Mouse (Mus musculus) embryonic fibroblast, embryonic 13.5 days (primary cell): ENCODE data around the gene Gm17482. TPM values are rescaled to one million over a fixed set of nuclear protein-coding genes. Genes with fewer than 3 reads are reported as not detected.

ENCODE experiments used
- H3K27ac ChIP-seq: 2 replicates; pipeline ENCODE4 v1.5.1; 2012; ENCODE audit warnings: low read length, control low read depth, inconsistent platforms; ENCODE audit not compliant: insufficient read depth
- H3K4me1 ChIP-seq: 2 replicates; pipeline ENCODE4 v1.6.1; 2011; ENCODE audit warnings: low read length; ENCODE audit not compliant: control insufficient read depth, insufficient read depth
- H3K4me3 ChIP-seq: 2 replicates; pipeline ENCODE4 v1.5.1; 2011; ENCODE audit warnings: mild to moderate bottlenecking, control low read depth, low read length; ENCODE audit not compliant: insufficient read depth
- CTCF ChIP-seq: IDR thresholded peaks from 2 replicates; pipeline ENCODE4 v1.5.1; 2011; ENCODE audit warnings: mild to moderate bottlenecking, control low read depth, low read length, moderate library complexity, borderline replicate concordance; ENCODE audit not compliant: insufficient read depth
- POLR2A ChIP-seq: IDR thresholded peaks from 2 replicates; pipeline ENCODE4 v1.6.1; 2011; ENCODE audit warnings: low read depth, mild to moderate bottlenecking, control low read depth, low read length, moderate library complexity
- polyA plus RNA-seq: library from polyadenylated mRNA; stranded (reverse); fragments of >200 nt; gene quantifications from 2 replicates; pipeline ENCODE4 v1.2.4, GENCODE M21; 2011; ENCODE audit warnings: low read depth; ENCODE audit not compliant: missing spikeins, insufficient read length

Gene Gm17482
- polyA plus RNA-seq, 1 experiment: not detected

GRCm38 (mm10) chr6:115288223-115288622 lies 61.1 kb downstream of the Gm17482 start:
- TF ChIP-seq CTCF (no peak), POLR2A (no peak)
- no peak overlapping the region for H3K27ac ChIP-seq

GRCm38 (mm10) chr6:115290561-115290960 lies 63.4 kb downstream of the Gm17482 start:
- Histone ChIP-seq H3K4me1 (no peaks in the 10 kb centered on the region; the same call in 1 of the 2 replicates), H3K4me3 (no peak overlapping the region), H3K27ac (no peak overlapping the region)
- TF ChIP-seq POLR2A (no peak), CTCF (no peak)

More at GRCm38 (mm10) chr6:115288223-115288622, 61.1 kb downstream of the Gm17482 start:
- peaks cover 6% of the 10 kb centered on the region for H3K4me1 ChIP-seq
- H3K4me3 ChIP-seq: no peak overlapping the region

GRCm38 (mm10) chr6:115291068-115291467 lies 63.9 kb downstream of the Gm17482 start:
- Histone ChIP-seq H3K4me3 (no peak overlapping the region), H3K4me1 (no peaks in the 10 kb centered on the region; the same call in 1 of the 2 replicates), H3K27ac (no peak overlapping the region)
- no peak for TF ChIP-seq POLR2A
- no peak for TF ChIP-seq CTCF

- Histone ChIP-seq H3K4me3 (no peak overlapping the region), H3K4me1 (no peaks in the 10 kb centered on the region; the same call in 1 of the 2 replicates), H3K27ac (no peak overlapping the region)
- TF ChIP-seq POLR2A (no peak), CTCF (no peak)
Measured at GRCm38 (mm10) chr6:115291823-115292222, 64.7 kb downstream of the Gm17482 start.

- H3K27ac ChIP-seq: no peak overlapping the region
- TF ChIP-seq CTCF: no peak
- no peak for TF ChIP-seq POLR2A
- no peaks in the 10 kb centered on the region; the same call in 1 of the 2 replicates for H3K4me1 ChIP-seq
- no peak overlapping the region for H3K4me3 ChIP-seq
Measured at GRCm38 (mm10) chr6:115292621-115293020, 65.5 kb downstream of the Gm17482 start.

- no peak overlapping the region for H3K27ac ChIP-seq
- no peak overlapping the region for H3K4me3 ChIP-seq
- TF ChIP-seq CTCF: no peak
- TF ChIP-seq POLR2A: no peak
- H3K4me1 ChIP-seq: no peaks in the 10 kb centered on the region; the same call in 1 of the 2 replicates
Measured at GRCm38 (mm10) chr6:115293877-115294276, 66.7 kb downstream of the Gm17482 start.

GRCm38 (mm10) chr6:115307134-115307533 lies 80.0 kb downstream of the Gm17482 start:
- H3K4me3 ChIP-seq: no peak overlapping the region
- H3K27ac ChIP-seq: no peak overlapping the region
- H3K4me1 ChIP-seq: no peaks in the 10 kb centered on the region
- no peak for TF ChIP-seq CTCF
- no peak for TF ChIP-seq POLR2A

Other genes starting within 250 kb of the Gm17482 start
- gene Tamm41, start 189.5 kb upstream of the Gm17482 start, polyA plus RNA-seq: 14.2 and 16.8 TPM in 2 replicates
- gene Syn2, start 92.4 kb upstream of the Gm17482 start, polyA plus RNA-seq: 0.17 TPM in 1 of 2 replicates, not detected in the other
- gene Timp4, start 24.9 kb downstream of the Gm17482 start, polyA plus RNA-seq: not detected in 2 replicates
- 4.1 and 6.7 TPM in 2 replicates for gene Pparg, start 133.6 kb downstream of the Gm17482 start, polyA plus RNA-seq